Mouse (Mus musculus): ENCODE results near the gene Mlip. TPM values are rescaled to one million over a fixed set of nuclear protein-coding genes. Genes with fewer than 3 reads are reported as not detected.

The Mlip gene
- polyA plus RNA-seq, 1 experiment from 2014 or later = not detected

- Histone ChIP-seq H3K9me3 (replicated peaks) (no peaks in the 10 kb centered on the region), H3K27ac (no peak overlapping the region), H3K36me3 (no peaks in the 10 kb centered on the region), H3K4me3 (replicated peaks) (no peak overlapping the region), H3K4me1 (replicated peaks) (no peaks in the 10 kb centered on the region), H3K9ac (no peak overlapping the region), H3K27me3 (no peaks in the 10 kb centered on the region), H3K4me2 (no peak overlapping the region)
- DNase-seq (no peak), ATAC-seq (ENCODE audit: low read depth) (no peak)
- WGBS (ENCODE audit: insufficient replicate concordance) = 65% methylated on average over 7 of the region's 7 CpGs
Observed at GRCm38 (mm10) chr9:77344318-77344717, 8.5 kb downstream of the Mlip start.

- DNase-seq (no peak), ATAC-seq (ENCODE audit: low read depth) (no peak)
- Histone ChIP-seq H3K4me1 (replicated peaks) (no peaks in the 10 kb centered on the region), H3K4me3 (replicated peaks) (no peak overlapping the region), H3K9me3 (replicated peaks) (no peaks in the 10 kb centered on the region), H3K27ac (no peak overlapping the region), H3K27me3 (no peaks in the 10 kb centered on the region), H3K9ac (no peak overlapping the region), H3K36me3 (no peaks in the 10 kb centered on the region), H3K4me2 (no peak overlapping the region)
- 49% methylated on average over 18 of the region's 18 CpGs for WGBS (ENCODE audit: insufficient replicate concordance)
Observed at GRCm38 (mm10) chr9:77340159-77340862, 12.5 kb downstream of the Mlip start.

GRCm38 (mm10) chr9:77339571-77340148 is 13.1 kb downstream of the Mlip start:
- DNase-seq (no peak), ATAC-seq (ENCODE audit: low read depth) (no peak)
- Histone ChIP-seq H3K4me2 (no peak overlapping the region), H3K9me3 (replicated peaks) (no peaks in the 10 kb centered on the region), H3K4me1 (replicated peaks) (no peaks in the 10 kb centered on the region), H3K9ac (no peak overlapping the region), H3K4me3 (replicated peaks) (no peak overlapping the region), H3K27me3 (no peaks in the 10 kb centered on the region), H3K36me3 (no peaks in the 10 kb centered on the region), H3K27ac (no peak overlapping the region)
- WGBS (ENCODE audit: insufficient replicate concordance) = 70% methylated on average over 7 of the region's 7 CpGs

GRCm38 (mm10) chr9:77335370-77335769 is 17.4 kb downstream of the Mlip start:
- ATAC-seq (ENCODE audit: low read depth) (no peak), DNase-seq (no peak)
- 35% methylated on average over 3 of the region's 3 CpGs for WGBS (ENCODE audit: insufficient replicate concordance)
- H3K4me3 ChIP-seq (replicated peaks) = no peak overlapping the region
- H3K27ac ChIP-seq = no peak overlapping the region
- H3K27me3 ChIP-seq = no peaks in the 10 kb centered on the region
- H3K4me1 ChIP-seq (replicated peaks) = no peaks in the 10 kb centered on the region
- H3K9me3 ChIP-seq (replicated peaks) = no peaks in the 10 kb centered on the region
- H3K9ac ChIP-seq = no peak overlapping the region
- H3K36me3 ChIP-seq = no peaks in the 10 kb centered on the region
- no peak overlapping the region for H3K4me2 ChIP-seq

GRCm38 (mm10) chr9:77318346-77318745 is 34.4 kb downstream of the Mlip start:
- DNase-seq (no peak), ATAC-seq (ENCODE audit: low read depth) (no peak)
- Histone ChIP-seq H3K27ac (no peak overlapping the region), H3K4me3 (replicated peaks) (no peak overlapping the region), H3K4me1 (replicated peaks) (no peaks in the 10 kb centered on the region), H3K9me3 (replicated peaks) (no peaks in the 10 kb centered on the region), H3K9ac (no peak overlapping the region), H3K36me3 (no peaks in the 10 kb centered on the region), H3K4me2 (no peak overlapping the region), H3K27me3 (no peaks in the 10 kb centered on the region)
- WGBS (ENCODE audit: insufficient replicate concordance) = 56% methylated on average over 3 of the region's 3 CpGs

- no peak overlapping the region for H3K4me2 ChIP-seq
- WGBS (ENCODE audit: insufficient replicate concordance) = 67% methylated on average over 6 of the region's 6 CpGs
- no peak overlapping the region for H3K4me3 ChIP-seq (replicated peaks)
- no peak overlapping the region for H3K27ac ChIP-seq
- no peak overlapping the region for H3K9ac ChIP-seq
- H3K9me3 ChIP-seq (replicated peaks) = no peaks in the 10 kb centered on the region
- no peaks in the 10 kb centered on the region for H3K4me1 ChIP-seq (replicated peaks)
- H3K36me3 ChIP-seq = no peaks in the 10 kb centered on the region
- no peak for DNase-seq
- no peak for ATAC-seq (ENCODE audit: low read depth)
- H3K27me3 ChIP-seq = no peaks in the 10 kb centered on the region
Observed at GRCm38 (mm10) chr9:77310548-77310947, 42.2 kb downstream of the Mlip start.

- Histone ChIP-seq H3K9me3 (replicated peaks) (no peaks in the 10 kb centered on the region), H3K9ac (no peak overlapping the region), H3K36me3 (no peaks in the 10 kb centered on the region), H3K27me3 (no peaks in the 10 kb centered on the region), H3K27ac (no peak overlapping the region), H3K4me3 (replicated peaks) (no peak overlapping the region), H3K4me1 (replicated peaks) (no peaks in the 10 kb centered on the region), H3K4me2 (no peak overlapping the region)
- 57% methylated on average over 2 of the region's 2 CpGs for WGBS (ENCODE audit: insufficient replicate concordance)
- ATAC-seq (ENCODE audit: low read depth) = no peak
- DNase-seq = no peak
Observed at GRCm38 (mm10) chr9:77305417-77305816, 47.4 kb downstream of the Mlip start.

DNA sequence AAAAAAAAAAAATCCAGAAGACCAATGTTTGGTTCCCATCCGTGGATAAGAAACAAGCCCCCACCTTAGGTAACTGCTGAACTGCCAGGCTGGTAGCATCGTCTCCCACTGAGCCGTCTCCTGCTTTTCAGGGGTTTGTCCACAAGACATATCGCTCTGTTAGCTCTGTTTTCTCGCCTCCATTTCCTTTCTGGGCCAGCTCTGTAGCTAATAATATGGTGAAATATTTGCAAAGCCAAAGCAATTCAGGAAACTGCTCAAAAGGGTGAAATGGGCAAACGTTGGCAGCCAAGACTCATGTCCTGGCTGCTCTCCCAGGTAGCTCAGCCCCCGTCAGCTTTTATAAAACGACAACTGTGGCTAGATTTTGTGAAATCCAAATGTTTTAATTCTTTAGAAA is 50.4 kb downstream of the Mlip start:
- Histone ChIP-seq H3K27ac (no peak overlapping the region), H3K4me2 (no peak overlapping the region), H3K27me3 (no peaks in the 10 kb centered on the region), H3K4me3 (replicated peaks) (no peak overlapping the region), H3K36me3 (no peaks in the 10 kb centered on the region), H3K9me3 (replicated peaks) (no peaks in the 10 kb centered on the region), H3K9ac (no peak overlapping the region), H3K4me1 (replicated peaks) (no peaks in the 10 kb centered on the region)
- no peak for DNase-seq
- ATAC-seq (ENCODE audit: low read depth) = no peak
- WGBS (ENCODE audit: insufficient replicate concordance) = 59% methylated on average over 8 of the region's 8 CpGs

DNA sequence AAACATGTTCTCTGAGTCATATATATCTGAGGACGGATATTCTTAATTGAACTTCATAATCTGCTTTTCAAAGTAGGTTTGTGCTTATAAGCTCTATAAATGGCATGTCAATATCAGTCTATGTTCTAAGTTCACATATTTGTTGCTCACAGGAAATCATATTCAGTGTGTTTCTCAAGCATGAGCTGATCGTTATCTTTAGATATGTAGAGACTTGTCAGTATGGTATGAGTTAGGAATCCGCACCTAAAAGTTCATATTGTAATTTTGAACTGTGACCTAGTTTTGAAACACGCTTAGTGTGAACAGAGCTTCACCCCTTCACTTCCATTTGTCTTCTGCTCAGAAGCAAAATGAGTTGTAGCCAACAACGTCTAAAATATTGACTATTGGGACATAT is 64.8 kb downstream of the Mlip start:
- no peaks in the 10 kb centered on the region for H3K36me3 ChIP-seq
- H3K9ac ChIP-seq = no peak overlapping the region
- H3K9me3 ChIP-seq (replicated peaks) = no peaks in the 10 kb centered on the region
- ATAC-seq (ENCODE audit: low read depth) (no peak), DNase-seq (no peak)
- 71% methylated on average over 5 of the region's 5 CpGs for WGBS (ENCODE audit: insufficient replicate concordance)
- no peak overlapping the region for H3K4me2 ChIP-seq
- no peaks in the 10 kb centered on the region for H3K4me1 ChIP-seq (replicated peaks)
- no peak overlapping the region for H3K27ac ChIP-seq
- H3K27me3 ChIP-seq = no peaks in the 10 kb centered on the region
- no peak overlapping the region for H3K4me3 ChIP-seq (replicated peaks)

GRCm38 (mm10) chr9:77279371-77279770 is 73.4 kb downstream of the Mlip start:
- WGBS (ENCODE audit: insufficient replicate concordance) = 42% methylated on average over 5 of the region's 5 CpGs
- Histone ChIP-seq H3K27me3 (no peaks in the 10 kb centered on the region), H3K9me3 (replicated peaks) (no peaks in the 10 kb centered on the region), H3K4me3 (replicated peaks) (no peak overlapping the region), H3K4me2 (no peak overlapping the region), H3K4me1 (replicated peaks) (no peaks in the 10 kb centered on the region), H3K9ac (no peak overlapping the region), H3K36me3 (no peaks in the 10 kb centered on the region), H3K27ac (no peak overlapping the region)
- DNase-seq (no peak), ATAC-seq (ENCODE audit: low read depth) (no peak)

DNA sequence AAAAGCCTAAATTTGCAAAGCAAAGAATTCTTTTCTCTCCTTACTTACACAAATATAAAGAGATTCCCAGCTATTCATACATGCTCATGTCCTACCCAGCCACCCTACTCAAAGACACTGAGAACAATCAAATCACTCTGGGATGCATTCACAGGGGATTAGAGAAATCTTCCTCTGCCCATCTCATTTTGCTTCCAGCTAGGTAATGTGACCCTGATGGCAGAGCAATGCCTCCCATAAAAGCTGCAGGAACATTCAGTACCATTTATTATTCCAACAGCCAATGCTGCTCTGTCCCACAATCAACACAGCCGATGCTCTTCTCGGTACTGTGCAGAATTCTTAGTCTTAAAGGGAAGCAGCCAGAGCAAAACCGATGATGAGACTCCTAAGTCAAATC is 74.7 kb downstream of the Mlip start:
- WGBS (ENCODE audit: insufficient replicate concordance) = 58% methylated on average over 3 of the region's 3 CpGs
- no peaks in the 10 kb centered on the region for H3K36me3 ChIP-seq
- DNase-seq (no peak), ATAC-seq (ENCODE audit: low read depth) (no peak)
- H3K27me3 ChIP-seq = no peaks in the 10 kb centered on the region
- H3K4me2 ChIP-seq = no peak overlapping the region
- H3K4me3 ChIP-seq (replicated peaks) = no peak overlapping the region
- no peak overlapping the region for H3K9ac ChIP-seq
- no peaks in the 10 kb centered on the region for H3K4me1 ChIP-seq (replicated peaks)
- H3K9me3 ChIP-seq (replicated peaks) = no peaks in the 10 kb centered on the region
- H3K27ac ChIP-seq = no peak overlapping the region

- DNase-seq = no peak
- ATAC-seq (ENCODE audit: low read depth) = no peak
- H3K4me2 ChIP-seq = no peak overlapping the region
- no peak overlapping the region for H3K9ac ChIP-seq
- H3K4me3 ChIP-seq (replicated peaks) = no peak overlapping the region
- no peaks in the 10 kb centered on the region for H3K36me3 ChIP-seq
- H3K9me3 ChIP-seq (replicated peaks) = no peaks in the 10 kb centered on the region
- 53% methylated on average over 5 of the region's 5 CpGs for WGBS (ENCODE audit: insufficient replicate concordance)
- no peaks in the 10 kb centered on the region for H3K27me3 ChIP-seq
- no peak overlapping the region for H3K27ac ChIP-seq
- H3K4me1 ChIP-seq (replicated peaks) = no peaks in the 10 kb centered on the region
Observed at GRCm38 (mm10) chr9:77277270-77277669, 75.5 kb downstream of the Mlip start.
